In genomic region chr7:97578361-97579066, GRCm38 (mm10) we compare ENCODE assay signal across 8 mouse cellular contexts. TPM values are rescaled to one million over a fixed set of nuclear protein-coding genes. Genes with fewer than 3 reads are reported as not detected.
DNase-seq lines count a peak whose midpoint lies in the region; ATAC-seq lines count a peak whose summit lies in the region.

No protein-coding gene starts in this region.

- no peaks in the 10 kb centered on the region for H3K9me3 ChIP-seq in midbrain, embryonic 12.5 days

- H3K4me2 ChIP-seq in midbrain, embryonic 12.5 days (replicated peaks), result peak overlapping the region; percentile 78

- intact Hi-C loops in gastrocnemius, postnatal 36 days (cut with DNase I), result loop anchor here (2.0 kb wide), 2 partner anchors 98 to 152 kb away; partner anchors contain the start of gene Ints4
- intact Hi-C loops in left cerebral cortex, postnatal 4 days (cut with DNase I), result loop anchor here (5.0 to 10.0 kb wide), 2 partner anchors 74 to 151 kb away; no protein-coding TSS in a partner anchor

- 32% methylated on average over 8 of the region's 8 CpGs for WGBS in midbrain, embryonic 12.5 days

- peak; percentile 12 to 33 for DNase-seq in adrenal gland, adult 18-20 months (ENCODE audit: low spot score in 2 of 2)
- DNase-seq in adrenal gland, postnatal 4 days (ENCODE audit: low spot score in 2 of 2), result no peak
- DNase-seq in cerebellum, postnatal 36 days, result peak; percentile 36 to 37
- peak; percentile 43 to 49 for DNase-seq in gastrocnemius, postnatal 36 days
- peak; percentile 46 for DNase-seq in kidney, adult 11 months
- DNase-seq in left cerebral cortex, postnatal 4 days, result peak; percentile 62
- peak; percentile 18 for DNase-seq in telencephalon, adult 2 months (ENCODE audit: low read depth, low spot score)

- H3K9ac ChIP-seq in midbrain, embryonic 12.5 days (replicated peaks), result peak overlapping the region; percentile 99

- peak overlapping the region; percentile 98 for H3K27ac ChIP-seq in midbrain, embryonic 12.5 days (replicated peaks)

- H3K36me3 ChIP-seq in midbrain, embryonic 12.5 days, result no peaks in the 10 kb centered on the region

- H3K4me1 ChIP-seq in midbrain, embryonic 12.5 days, result peaks cover 14% of the 10 kb centered on the region

- no peaks in the 10 kb centered on the region for H3K27me3 ChIP-seq in midbrain, embryonic 12.5 days

- no peak for ATAC-seq in midbrain, embryonic 12.5 days (ENCODE audit: low FRiP score, low read depth)

- peak overlapping the region; percentile 88 for H3K4me3 ChIP-seq in midbrain, embryonic 12.5 days

RNA-seq across cellular contexts. Expression of gene Aamdc, which starts 0.8 kb away (rescaled TPM):
- total RNA-seq in adrenal gland, adult 18-20 months (2021), result 10 to 100 TPM; 28.7 to 55.4 TPM
- total RNA-seq in adrenal gland, postnatal 4 days (2021), result 10 to 100 TPM; 29.9 to 33.4 TPM
- total RNA-seq in gastrocnemius, postnatal 36 days (2021), result 100 to 1,000 TPM; 110 to 120 TPM
- 10 to 100 TPM; 22.2 to 26.2 TPM for total RNA-seq in left cerebral cortex, postnatal 4 days (2021)
- polyA plus RNA-seq in midbrain, embryonic 12.5 days (2016; fragmentation: Nextera tagmentation; extraction: Ambion mirVana), result 33.4 and 35.3 TPM in 2 replicates

RNA-seq across cellular contexts. Expression of gene Rsf1, which starts 1.2 kb away (rescaled TPM):
- 10 to 100 TPM; 23.1 to 24.2 TPM for total RNA-seq in adrenal gland, adult 18-20 months (2021)
- total RNA-seq in adrenal gland, postnatal 4 days (2021), result 10 to 100 TPM; 35.4 to 40.4 TPM
- total RNA-seq in gastrocnemius, postnatal 36 days (2021), result 10 to 100 TPM; 11.9 to 13.4 TPM
- 10 to 100 TPM; 42.4 to 45.6 TPM for total RNA-seq in left cerebral cortex, postnatal 4 days (2021)
- 31.6 and 33.2 TPM in 2 replicates for polyA plus RNA-seq in midbrain, embryonic 12.5 days (2016; fragmentation: Nextera tagmentation; extraction: Ambion mirVana)

Comparison
In these comparisons a context has a peak if more than half of its experiments do, and no peak if none do; other contexts are left out.
1. DNase-seq: peak in adrenal gland, adult 18-20 months (2 of 2), cerebellum, postnatal 36 days (2 of 2), gastrocnemius, postnatal 36 days (2 of 2), kidney, adult 11 months (single experiment), left cerebral cortex, postnatal 4 days (single experiment) and telencephalon, adult 2 months (single experiment); none in adrenal gland, postnatal 4 days (0 of 2).